22 mouse cellular contexts compared by ENCODE assay signal in the genomic region with DNA sequence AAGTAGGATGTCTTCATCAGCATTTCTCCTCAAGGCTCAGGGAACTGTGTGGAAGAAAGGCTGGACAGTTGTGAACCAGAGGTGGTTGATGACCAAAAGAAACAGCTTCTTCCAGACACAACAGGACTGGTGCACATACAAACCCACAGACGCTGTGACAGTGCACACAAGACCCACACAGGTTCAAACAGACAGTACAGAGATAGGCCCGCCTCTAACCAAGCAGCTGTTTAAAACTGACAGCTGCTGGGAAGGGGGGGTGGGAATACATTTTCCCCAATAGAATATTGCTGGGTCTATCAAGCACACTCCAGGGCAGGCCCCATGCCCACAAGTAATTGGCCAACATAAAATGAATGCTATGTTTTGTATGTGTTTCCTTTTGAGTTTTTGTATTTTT. TPM values are rescaled to one million over a fixed set of nuclear protein-coding genes. Genes with fewer than 3 reads are reported as not detected.
DNase-seq lines count a peak whose midpoint lies in the region; ATAC-seq lines count a peak whose summit lies in the region.
"Had no signal": no experiment of that assay in that cellular context is flagged by ENCODE, and none has a peak within 500 bp of the region (broad histone marks: within the 10 kb centered on the region; RNA-seq: fewer than 3 reads in every experiment).

No protein-coding gene starts in this region.

- H3K4me3 ChIP-seq in lung, embryonic 16.5 days (ENCODE audit: low read length), result no peak overlapping the region
- H3K4me3 ChIP-seq: embryonic facial prominence, embryonic 12.5 days; embryonic facial prominence, embryonic 15.5 days; gastrocnemius, adult 2 months; hindbrain, embryonic 12.5 days; hindbrain, embryonic 15.5 days had no signal

- ATAC-seq in lung, embryonic 16.5 days (ENCODE audit: low read depth), result 0 out of 2 replicates have a peak, but pooled peaks have one; percentile 17
- no peak for ATAC-seq in megakaryocyte-erythroid progenitor cell, adult 5-6 weeks (replicated peaks; ENCODE audit: low FRiP score, low TSS enrichment, poor library complexity, severe bottlenecking)
- ATAC-seq: CD4-positive, CD25-positive, alpha-beta regulatory T cell, adult 4 months; forebrain, embryonic 14.5 days; forebrain, postnatal 0 days had no signal

- no peaks in the 10 kb centered on the region for H3K9me3 ChIP-seq in lung, embryonic 16.5 days (ENCODE audit: control insufficient read depth, low read length)
- H3K9me3 ChIP-seq: embryonic facial prominence, embryonic 12.5 days; embryonic facial prominence, embryonic 15.5 days; hindbrain, embryonic 12.5 days; hindbrain, embryonic 15.5 days had no signal

- DNase-seq in lung, postnatal 10 days, result no peak
- DNase-seq in thymus, postnatal 14 days, result peak; percentile 55
- DNase-seq in thymus, postnatal 36 days, result peak; percentile 36 to 47
- DNase-seq in spleen, postnatal 4 days (ENCODE audit: low spot score in 2 of 2), result no peak
- DNase-seq: adrenal gland, adult 2 months; adrenal gland, postnatal 14 days; cerebellum, adult 11 months; cerebellum, adult 2 months; cerebellum, adult 9-11 months; cerebellum, postnatal 25 days; forebrain, postnatal 0 days; gastrocnemius, adult 2 months; gastrocnemius, postnatal 14 days had no signal

- H3K4me1 ChIP-seq in lung, embryonic 16.5 days (replicated peaks; ENCODE audit: control insufficient read depth, insufficient read depth, low read length), result no peaks in the 10 kb centered on the region
- H3K4me1 ChIP-seq: embryonic facial prominence, embryonic 12.5 days; embryonic facial prominence, embryonic 15.5 days; hindbrain, embryonic 12.5 days; hindbrain, embryonic 15.5 days had no signal

- no peak overlapping the region for H3K9ac ChIP-seq in lung, embryonic 16.5 days (ENCODE audit: low read length)
- H3K9ac ChIP-seq: embryonic facial prominence, embryonic 12.5 days; embryonic facial prominence, embryonic 15.5 days; forebrain, postnatal 0 days; hindbrain, embryonic 12.5 days; hindbrain, embryonic 15.5 days had no signal

- no peaks in the 10 kb centered on the region for H3K27me3 ChIP-seq in lung, embryonic 16.5 days (ENCODE audit: control insufficient read depth, insufficient read depth, low read depth, low read length)
- H3K27me3 ChIP-seq: embryonic facial prominence, embryonic 12.5 days; embryonic facial prominence, embryonic 15.5 days; hindbrain, embryonic 12.5 days; hindbrain, embryonic 15.5 days had no signal

- 64% methylated on average over 2 of the region's 2 CpGs for WGBS in lung, embryonic 16.5 days

- no peak overlapping the region for H3K4me2 ChIP-seq in lung, embryonic 16.5 days (ENCODE audit: low read depth, low read length)
- H3K4me2 ChIP-seq: embryonic facial prominence, embryonic 12.5 days; embryonic facial prominence, embryonic 15.5 days; heart, embryonic 11.5 days; hindbrain, embryonic 12.5 days; hindbrain, embryonic 15.5 days had no signal

- no peak overlapping the region for H3K27ac ChIP-seq in lung, embryonic 16.5 days (ENCODE audit: low read length)
- H3K27ac ChIP-seq: embryonic facial prominence, embryonic 12.5 days; embryonic facial prominence, embryonic 15.5 days; gastrocnemius, adult 2 months; hindbrain, embryonic 12.5 days; hindbrain, embryonic 15.5 days had no signal

- no peaks in the 10 kb centered on the region for H3K36me3 ChIP-seq in lung, embryonic 16.5 days (ENCODE audit: control insufficient read depth, insufficient read depth, low read length)
- H3K36me3 ChIP-seq: embryonic facial prominence, embryonic 12.5 days; embryonic facial prominence, embryonic 15.5 days; hindbrain, embryonic 12.5 days; hindbrain, embryonic 15.5 days had no signal

RNA-seq across cellular contexts. Expression of a gene that starts 52.5 kb away (rescaled TPM):
- polyA plus RNA-seq in lung, embryonic 16.5 days (2015; fragmentation: Nextera tagmentation; extraction: Ambion mirVana), result 58.7 and 60.1 TPM in 2 replicates
- total RNA-seq in megakaryocyte-erythroid progenitor cell, adult 5-6 weeks (2014; fragmentation: Nextera tagmentation), result 11.5 and 15.7 TPM in 2 replicates
- 10.3 and 17.4 TPM in 2 replicates for total RNA-seq in megakaryocyte-erythroid progenitor cell, adult 5-6 weeks (2017)

Comparison
In these comparisons a context has a peak if more than half of its experiments do, and no peak if none do; other contexts are left out.
1. DNase-seq: peak in thymus, postnatal 14 days (single experiment) and thymus, postnatal 36 days (2 of 2); none in lung, postnatal 10 days (single experiment) and spleen, postnatal 4 days (0 of 2).